Mouse (Mus musculus): ENCODE measurements around the gene Snorc.

The Snorc gene

GRCm38 (mm10) chr1:87510166-87510691 lies 40.2 kb downstream of the Snorc start:
- no peak for DNase-seq (ENCODE audit: low read depth)

- DNase-seq (ENCODE audit: low read depth): no peak
Observed at GRCm38 (mm10) chr1:87510845-87511244, 40.8 kb downstream of the Snorc start.

- no peak for DNase-seq (ENCODE audit: low read depth)
Observed at GRCm38 (mm10) chr1:87520467-87520866, 50.4 kb downstream of the Snorc start.

GRCm38 (mm10) chr1:87521523-87521922 lies 51.5 kb downstream of the Snorc start:
- DNase-seq (ENCODE audit: low read depth): no peak

GRCm38 (mm10) chr1:87525041-87525440 lies 55.0 kb downstream of the Snorc start:
- no peak for DNase-seq (ENCODE audit: low read depth)

Measured in c-Kit-positive CD71-positive TER-119-negative erythroid progenitor cells, embryonic 14.5 days (primary cell).